Mouse (Mus musculus) ES-E14 (cell line): ENCODE data around the gene Tfr2.

ENCODE experiments used
- CHD2 ChIP-seq: IDR thresholded peaks from 2 replicates; pipeline ENCODE4 v1.6.1; 2014; ENCODE audit warnings: mild to moderate bottlenecking, low read depth, low read length, inconsistent platforms
- HCFC1 ChIP-seq: IDR thresholded peaks from 2 replicates; pipeline ENCODE4 v1.6.1; 2012; ENCODE audit warnings: low read length, inconsistent platforms, borderline replicate concordance; ENCODE audit not compliant: insufficient read depth
- MAFK ChIP-seq: IDR thresholded peaks from 2 replicates; pipeline ENCODE4 v1.6.1; 2014; ENCODE audit warnings: mild to moderate bottlenecking, low read depth, low read length, inconsistent platforms; ENCODE audit not compliant: insufficient read depth
- ZC3H11A ChIP-seq: IDR thresholded peaks from 2 replicates; pipeline ENCODE4 v1.6.1; 2012; ENCODE audit warnings: low read depth, mild to moderate bottlenecking, inconsistent platforms, low read length, borderline replicate concordance

DNA sequence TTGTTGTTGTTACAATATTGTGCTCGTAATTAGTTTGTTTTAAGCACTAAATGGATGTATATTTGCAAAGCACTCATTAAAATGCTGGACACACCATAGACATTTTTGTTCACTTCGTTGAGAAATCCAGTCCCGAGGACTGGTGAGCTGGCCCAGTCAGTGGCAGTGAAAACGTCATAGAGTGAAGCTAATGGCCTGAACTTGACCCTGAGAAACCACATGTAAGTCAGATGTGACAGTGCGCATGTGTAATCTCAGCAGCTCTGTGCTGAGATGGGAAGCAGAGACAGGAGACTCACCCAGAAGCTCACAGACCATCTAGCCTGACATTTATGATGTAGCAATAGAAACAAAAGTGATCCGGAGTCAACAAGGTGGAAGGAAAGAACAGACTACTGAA, 24.7 kb upstream of the Tfr2 start:
- no peak for TF ChIP-seq CHD2
- TF ChIP-seq ZC3H11A: no peak
- TF ChIP-seq HCFC1: no peak
- no peak for TF ChIP-seq MAFK
